Mouse (Mus musculus): ENCODE measurements around the gene Wdr47. TPM values are rescaled to one million over a fixed set of nuclear protein-coding genes. Genes with fewer than 3 reads are reported as not detected.
"Not testable (repeated sequence)": the region's sequence is repeated elsewhere in the genome, so short reads cannot be mapped to it uniquely, and the experiment has no call there.

Gene Wdr47
- polyA plus RNA-seq, 1 experiment = 1.3 TPM

GRCm38 (mm10) chr3:108646036-108646435, 55.0 kb downstream of the Wdr47 start:
- no peak overlapping the region for H3K4me3 ChIP-seq (replicated peaks; ENCODE audit: control insufficient read depth, low read depth, low read length)
- TF ChIP-seq POLR2A (IDR thresholded peaks at IDR 0.05; ENCODE audit: borderline replicate concordance, control insufficient read depth, low read depth, low read length) = no peak
- TF ChIP-seq CTCF (IDR thresholded peaks at IDR 0.05; ENCODE audit: control insufficient read depth, insufficient read depth, low read length) = no peak
- H3K27ac ChIP-seq (ENCODE audit: control insufficient read depth, insufficient read depth, low read depth, low read length, poor library complexity) = no peak overlapping the region
- H3K4me1 ChIP-seq (ENCODE audit: control insufficient read depth, insufficient read depth, low read length) = no peaks in the 10 kb centered on the region
- whole genome bisulfite sequencing = 79% methylated on average over 7 of the region's 7 CpGs

GRCm38 (mm10) chr3:108647681-108648080, 56.6 kb downstream of the Wdr47 start:
- H3K4me3 ChIP-seq (replicated peaks; ENCODE audit: control insufficient read depth, low read depth, low read length); H3K4me1 ChIP-seq (ENCODE audit: control insufficient read depth, insufficient read depth, low read length); H3K27ac ChIP-seq (ENCODE audit: control insufficient read depth, insufficient read depth, low read depth, low read length, poor library complexity): not testable (repeated sequence)
- 80% methylated on average over 5 of the region's 5 CpGs for WGBS

GRCm38 (mm10) chr3:108652866-108653642, 62.0 kb downstream of the Wdr47 start:
- 7% methylated on average over 9 of the region's 9 CpGs for WGBS

GRCm38 (mm10) chr3:108653710-108654379, 62.8 kb downstream of the Wdr47 start, which contains the start of gene Clcc1:
Gene Clcc1, plus strand, starts transcription at chr3:108653913.
- no peak for TF ChIP-seq CTCF (IDR thresholded peaks at IDR 0.05; ENCODE audit: control insufficient read depth, insufficient read depth, low read length)
- TF ChIP-seq POLR2A (IDR thresholded peaks at IDR 0.05; ENCODE audit: borderline replicate concordance, control insufficient read depth, low read depth, low read length) = peak; percentile 92; the same call in 1 of the 2 replicates
- peak within 1 kb of the TSS; percentile 62 for H3K27ac ChIP-seq (ENCODE audit: control insufficient read depth, insufficient read depth, low read depth, low read length, poor library complexity)
- 1% methylated on average over 57 of the region's 57 CpGs for WGBS
- no peaks in the 10 kb centered on the region for H3K4me1 ChIP-seq (ENCODE audit: control insufficient read depth, insufficient read depth, low read length)
- peak within 1 kb of the TSS; percentile 75 for H3K4me3 ChIP-seq (replicated peaks; ENCODE audit: control insufficient read depth, low read depth, low read length)

More at GRCm38 (mm10) chr3:108652866-108653642, 62.0 kb downstream of the Wdr47 start:
- no peak overlapping the region for H3K4me3 ChIP-seq (replicated peaks; ENCODE audit: control insufficient read depth, low read depth, low read length)
- TF ChIP-seq CTCF (IDR thresholded peaks at IDR 0.05; ENCODE audit: control insufficient read depth, insufficient read depth, low read length) (peak; percentile 29; the same call in 1 of the 2 replicates), POLR2A (IDR thresholded peaks at IDR 0.05; ENCODE audit: borderline replicate concordance, control insufficient read depth, low read depth, low read length) (no peak)
- no peak overlapping the region for H3K27ac ChIP-seq (ENCODE audit: control insufficient read depth, insufficient read depth, low read depth, low read length, poor library complexity)
- H3K4me1 ChIP-seq (ENCODE audit: control insufficient read depth, insufficient read depth, low read length) = no peaks in the 10 kb centered on the region

GRCm38 (mm10) chr3:108654566-108654965, 63.5 kb downstream of the Wdr47 start:
- H3K27ac ChIP-seq (ENCODE audit: control insufficient read depth, insufficient read depth, low read depth, low read length, poor library complexity) = 0 out of 2 replicates have a peak overlapping the region, but pooled peaks have one; percentile 10
- WGBS = 6% methylated on average over 14 of the region's 14 CpGs
- peak overlapping the region; percentile 59 for H3K4me3 ChIP-seq (replicated peaks; ENCODE audit: control insufficient read depth, low read depth, low read length)
- TF ChIP-seq CTCF (IDR thresholded peaks at IDR 0.05; ENCODE audit: control insufficient read depth, insufficient read depth, low read length) (no peak), POLR2A (IDR thresholded peaks at IDR 0.05; ENCODE audit: borderline replicate concordance, control insufficient read depth, low read depth, low read length) (no peak)
- H3K4me1 ChIP-seq (ENCODE audit: control insufficient read depth, insufficient read depth, low read length) = no peaks in the 10 kb centered on the region

GRCm38 (mm10) chr3:108655486-108655885, 64.4 kb downstream of the Wdr47 start:
- H3K27ac ChIP-seq (ENCODE audit: control insufficient read depth, insufficient read depth, low read depth, low read length, poor library complexity) = no peak overlapping the region
- 77% methylated on average over 7 of the region's 7 CpGs for WGBS
- H3K4me1 ChIP-seq (ENCODE audit: control insufficient read depth, insufficient read depth, low read length) = no peaks in the 10 kb centered on the region
- no peak overlapping the region for H3K4me3 ChIP-seq (replicated peaks; ENCODE audit: control insufficient read depth, low read depth, low read length)
- TF ChIP-seq CTCF (IDR thresholded peaks at IDR 0.05; ENCODE audit: control insufficient read depth, insufficient read depth, low read length) = no peak

GRCm38 (mm10) chr3:108658612-108659011, 67.5 kb downstream of the Wdr47 start:
- 87% methylated on average over 9 of the region's 9 CpGs for WGBS
- Histone ChIP-seq H3K27ac (ENCODE audit: control insufficient read depth, insufficient read depth, low read depth, low read length, poor library complexity) (no peak overlapping the region), H3K4me3 (replicated peaks; ENCODE audit: control insufficient read depth, low read depth, low read length) (no peak overlapping the region), H3K4me1 (ENCODE audit: control insufficient read depth, insufficient read depth, low read length) (no peaks in the 10 kb centered on the region)
- TF ChIP-seq CTCF (IDR thresholded peaks at IDR 0.05; ENCODE audit: control insufficient read depth, insufficient read depth, low read length) = no peak
- TF ChIP-seq POLR2A (IDR thresholded peaks at IDR 0.05; ENCODE audit: borderline replicate concordance, control insufficient read depth, low read depth, low read length) = no peak

GRCm38 (mm10) chr3:108660941-108661340, 69.9 kb downstream of the Wdr47 start:
- H3K4me3 ChIP-seq (replicated peaks; ENCODE audit: control insufficient read depth, low read depth, low read length) = no peak overlapping the region
- whole genome bisulfite sequencing = 82% methylated on average over 1 of the region's 1 CpGs
- H3K4me1 ChIP-seq (ENCODE audit: control insufficient read depth, insufficient read depth, low read length) = no peaks in the 10 kb centered on the region
- H3K27ac ChIP-seq (ENCODE audit: control insufficient read depth, insufficient read depth, low read depth, low read length, poor library complexity) = no peak overlapping the region
- no peak for TF ChIP-seq POLR2A (IDR thresholded peaks at IDR 0.05; ENCODE audit: borderline replicate concordance, control insufficient read depth, low read depth, low read length)
- peak; percentile 31; the same call in 1 of the 2 replicates for TF ChIP-seq CTCF (IDR thresholded peaks at IDR 0.05; ENCODE audit: control insufficient read depth, insufficient read depth, low read length)

All from bone marrow, adult 2 months (tissue).